Mouse (Mus musculus) c-Kit-positive CD71-negative TER-119-negative erythroid progenitor cells, embryonic 14.5 days (primary cell): Measurements from ENCODE around the gene Rell1.

Experiments
- DNase-seq: peaks from one replicate; pipeline ENCODE4 v3.0.0-alpha.2; 2013; ENCODE audit warnings: low read depth

Rell1 gene

DNA sequence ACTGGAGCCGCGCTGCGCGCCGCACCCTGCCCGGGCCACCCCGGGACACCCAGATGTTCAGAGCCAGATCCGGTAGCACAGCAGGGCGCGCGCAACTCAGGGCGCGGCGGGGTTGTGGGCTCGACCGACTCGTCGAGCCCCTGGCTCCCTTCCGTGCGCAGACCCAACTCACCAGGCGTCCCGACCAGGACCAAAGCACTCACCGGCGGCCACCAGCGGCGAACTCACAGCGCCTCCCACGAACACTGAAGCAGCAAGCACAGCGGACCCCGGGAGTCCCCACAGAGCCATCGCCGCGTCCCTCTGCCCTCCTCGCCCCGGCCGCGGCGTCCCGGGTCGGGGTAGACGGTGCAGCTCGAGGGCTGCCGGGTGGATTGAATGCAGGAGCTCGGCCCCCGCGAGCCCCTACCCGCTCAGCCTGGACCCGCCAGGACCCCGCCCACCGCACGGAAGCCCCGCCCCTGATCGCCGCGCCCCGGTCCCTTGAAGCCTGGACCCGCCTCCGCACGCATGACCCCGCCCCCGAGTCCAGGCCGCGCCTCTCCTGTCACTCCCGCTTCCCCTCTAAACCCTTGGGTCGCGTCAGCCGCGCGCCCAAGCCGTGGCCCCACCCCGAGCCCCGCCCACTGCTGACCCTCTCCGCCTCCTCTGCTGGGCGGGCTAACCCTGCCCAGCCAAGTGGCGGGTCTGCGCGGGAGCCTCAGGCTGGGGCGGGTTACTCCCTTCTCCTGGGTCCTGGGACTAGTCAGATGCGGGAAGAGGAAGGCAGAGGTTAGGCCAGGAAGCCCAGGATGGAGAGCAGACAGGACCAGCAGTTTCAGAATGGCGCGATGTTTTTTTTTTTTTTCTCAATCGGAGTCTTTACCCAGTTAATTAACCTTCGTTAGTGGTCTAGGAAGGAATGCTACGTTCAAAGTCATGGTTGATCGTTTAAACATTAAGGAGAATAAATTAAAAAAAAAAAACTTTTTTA, at the start of gene Rell1:
Rell1 (minus strand) TSS at position 455 of the 973 bp plus-strand sequence.
- peak; percentile 94 for DNase-seq

DNA sequence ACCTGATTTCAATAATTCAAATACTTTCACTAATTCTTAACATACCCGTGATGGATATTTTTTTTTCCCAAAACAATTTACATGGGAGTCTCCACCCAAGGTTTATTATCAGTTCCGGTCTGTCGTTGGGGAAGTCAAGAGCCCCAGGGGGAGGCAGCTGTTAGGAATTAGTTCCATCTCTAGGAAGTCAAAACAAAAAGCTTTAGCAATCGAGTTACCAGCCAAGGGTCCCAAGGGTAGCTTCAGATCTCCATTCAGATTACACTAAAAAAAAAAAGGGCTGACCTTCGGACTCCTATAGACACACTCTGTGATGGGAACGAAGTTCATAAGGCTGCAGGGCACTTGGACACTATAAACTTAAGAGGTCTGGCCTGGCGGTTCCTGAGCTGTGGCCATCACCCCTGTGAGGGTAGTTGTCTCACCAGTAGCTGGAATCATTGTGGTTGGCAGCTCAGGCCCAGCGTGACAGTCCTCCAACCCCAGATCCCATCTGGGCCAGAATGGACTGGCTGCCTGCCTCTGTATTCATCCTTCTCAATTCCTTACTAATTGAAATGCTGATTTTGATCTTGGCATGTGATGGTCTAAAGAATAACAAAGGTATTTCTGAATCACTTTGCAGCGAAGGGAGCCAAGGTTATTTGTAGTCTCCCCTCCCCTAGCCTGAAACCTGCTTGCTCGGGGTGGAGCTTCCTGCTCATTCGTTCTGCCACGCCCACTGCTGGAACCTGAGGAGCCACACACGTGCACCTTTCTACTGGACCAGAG, 44.1 kb upstream of the Rell1 start:
- no peak for DNase-seq

DNA sequence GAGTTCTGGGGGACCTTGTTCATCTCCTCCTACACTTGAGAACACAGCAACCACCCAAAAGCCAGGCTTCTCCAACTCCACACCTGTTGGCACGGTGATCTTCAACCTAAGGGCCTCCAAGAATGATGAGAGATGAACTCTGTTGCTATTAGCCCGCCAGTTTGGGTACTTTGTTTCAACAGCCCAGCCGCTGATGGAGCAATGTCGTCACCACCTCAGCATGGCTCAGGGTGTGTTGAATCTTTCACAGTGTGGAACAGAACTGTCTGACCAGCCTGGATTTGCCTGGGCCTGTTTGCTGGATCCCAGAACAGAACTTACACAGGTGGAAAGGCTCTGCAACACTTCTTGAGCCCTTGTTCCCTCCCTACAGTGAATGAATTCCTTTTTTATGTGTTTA, 37.9 kb upstream of the Rell1 start:
- no peak for DNase-seq

DNA sequence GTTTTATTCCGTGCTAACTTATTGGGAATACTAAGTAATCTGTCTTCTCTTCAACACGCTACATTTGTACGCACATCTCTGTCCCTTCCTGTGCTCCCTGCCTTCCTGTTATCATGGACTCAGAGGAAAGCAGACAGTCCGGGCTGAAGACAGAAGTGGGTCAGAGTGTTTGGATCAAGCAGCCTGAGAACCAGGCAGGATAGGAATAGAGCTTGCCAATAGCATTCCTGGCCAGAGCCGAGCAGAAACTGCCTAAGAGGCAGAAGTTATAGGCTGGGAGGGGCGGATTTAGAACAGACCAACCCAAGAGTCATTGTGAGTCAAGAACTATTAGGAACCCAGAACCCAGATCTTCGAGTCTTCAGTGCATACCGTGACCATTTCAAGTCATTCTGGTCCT, 34.6 kb upstream of the Rell1 start:
- DNase-seq = no peak

DNA sequence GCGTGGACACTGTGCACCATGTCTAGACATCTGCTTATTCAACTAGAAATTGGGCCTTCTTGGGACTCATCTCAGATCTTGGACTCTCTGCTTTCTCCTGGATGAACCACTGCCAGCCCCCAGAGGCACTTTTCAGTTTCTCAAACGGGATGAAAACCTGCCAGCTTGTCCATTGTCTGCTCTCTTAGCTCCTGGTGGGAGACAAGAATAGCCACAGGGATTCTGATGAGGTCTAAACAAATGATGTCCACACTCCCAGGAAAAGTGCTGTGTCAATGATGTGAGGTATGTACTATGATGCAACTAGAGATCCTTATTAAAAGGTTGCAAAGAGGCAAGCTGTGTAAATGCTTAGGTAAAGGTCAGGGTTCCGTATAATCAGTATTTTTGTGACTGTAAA, 25.2 kb upstream of the Rell1 start:
- DNase-seq = no peak

DNA sequence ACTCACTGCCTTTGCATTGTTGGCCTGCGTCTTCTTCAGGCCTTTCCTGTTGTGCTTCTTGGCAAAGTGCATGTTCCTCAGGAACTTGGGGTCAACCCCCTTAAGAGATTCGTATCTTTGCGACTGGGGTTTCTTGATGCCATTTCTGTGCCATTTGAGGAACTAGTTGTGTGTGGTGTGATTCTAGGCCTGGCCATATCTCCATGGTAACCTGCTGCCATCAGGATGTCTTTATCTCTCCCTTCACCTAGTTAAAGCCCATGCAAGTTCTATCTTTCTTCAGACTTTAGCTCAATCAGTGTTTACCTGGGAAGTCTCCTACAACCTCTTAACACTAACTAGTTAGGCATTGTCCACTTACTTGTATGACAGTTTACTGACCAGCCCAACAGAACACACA, 22.0 kb upstream of the Rell1 start:
- no peak for DNase-seq

DNA sequence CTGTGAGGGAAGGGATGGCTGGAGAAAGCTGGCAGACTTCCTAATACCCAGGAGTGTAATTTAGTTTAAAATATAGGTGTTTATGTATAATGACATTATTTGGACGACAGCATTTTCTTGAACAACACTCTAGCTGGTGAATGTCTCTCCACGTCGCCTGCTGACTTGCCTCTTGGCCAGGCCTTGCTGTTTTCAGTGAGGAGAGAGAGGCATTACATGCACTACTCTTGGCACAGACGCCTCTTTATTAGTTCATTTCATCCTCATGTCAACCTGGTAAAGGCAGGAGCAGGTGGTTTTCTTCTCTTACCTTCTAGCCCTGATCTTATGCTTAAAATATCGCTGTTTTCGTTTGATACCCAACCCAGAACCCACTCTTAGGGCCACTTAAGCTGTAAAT, 17.6 kb upstream of the Rell1 start:
- no peak for DNase-seq

DNA sequence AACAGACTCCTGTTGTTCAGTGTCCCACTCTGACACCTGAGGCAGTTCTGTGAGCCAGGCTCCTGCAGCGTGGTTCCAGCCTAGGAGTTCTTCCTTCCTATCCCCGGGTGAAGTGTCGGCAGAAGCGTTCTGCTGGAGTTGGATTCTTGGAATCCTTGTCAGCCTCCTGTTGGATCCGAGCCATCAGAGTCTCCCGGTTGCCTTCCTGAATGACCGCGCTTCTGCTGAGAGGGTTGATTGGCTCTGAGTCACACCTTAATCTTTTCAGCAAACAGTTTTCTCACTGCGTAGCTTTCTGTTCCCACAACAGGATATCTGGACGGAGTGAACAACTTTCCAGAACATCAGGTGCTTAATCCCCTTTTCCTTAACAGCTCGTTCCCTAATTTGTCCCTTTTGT, 13.6 kb upstream of the Rell1 start:
- no peak for DNase-seq

DNA sequence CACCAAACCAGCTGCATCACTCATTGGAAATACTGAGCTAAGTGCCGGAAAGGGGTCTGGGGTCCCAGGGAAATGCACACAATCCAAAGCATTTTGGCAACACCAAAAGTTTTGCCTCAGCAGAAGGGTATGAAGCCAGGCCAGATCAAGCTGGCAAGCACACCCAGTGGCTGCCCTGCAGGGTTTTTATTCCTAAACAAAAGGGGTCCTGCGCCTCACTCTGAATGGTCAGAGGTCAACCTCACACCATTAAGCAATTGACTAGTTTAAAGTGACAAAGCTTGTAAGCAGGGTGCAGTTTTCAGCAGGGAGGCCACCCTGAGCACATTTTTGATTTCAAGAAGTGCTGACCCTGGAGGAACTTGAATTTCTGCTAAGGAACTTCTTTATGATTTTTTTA, 2.3 kb upstream of the Rell1 start:
- DNase-seq = no peak

DNA sequence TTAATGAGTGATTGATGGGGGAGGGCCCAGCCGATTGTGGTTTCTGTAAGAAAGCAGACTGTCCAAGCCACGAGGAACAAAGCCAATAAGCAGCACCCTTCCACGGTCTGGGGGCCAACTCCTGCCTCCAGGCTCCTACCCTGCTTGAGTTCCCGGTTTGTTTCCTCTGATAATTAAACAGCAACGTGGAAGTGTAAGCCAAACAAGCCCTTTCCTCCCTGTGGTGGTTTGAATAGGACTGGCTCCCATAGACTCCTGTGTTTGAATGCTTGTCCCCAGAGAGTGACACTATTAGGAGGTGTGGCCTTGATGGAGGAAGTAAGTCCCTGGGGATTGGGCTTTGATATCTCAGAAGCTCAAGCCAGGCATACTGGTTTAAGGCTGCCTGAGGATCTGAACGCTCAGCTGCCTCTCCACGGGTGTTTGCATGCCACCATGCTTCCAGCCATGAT, 1.6 kb upstream of the Rell1 start:
- DNase-seq = no peak

DNA sequence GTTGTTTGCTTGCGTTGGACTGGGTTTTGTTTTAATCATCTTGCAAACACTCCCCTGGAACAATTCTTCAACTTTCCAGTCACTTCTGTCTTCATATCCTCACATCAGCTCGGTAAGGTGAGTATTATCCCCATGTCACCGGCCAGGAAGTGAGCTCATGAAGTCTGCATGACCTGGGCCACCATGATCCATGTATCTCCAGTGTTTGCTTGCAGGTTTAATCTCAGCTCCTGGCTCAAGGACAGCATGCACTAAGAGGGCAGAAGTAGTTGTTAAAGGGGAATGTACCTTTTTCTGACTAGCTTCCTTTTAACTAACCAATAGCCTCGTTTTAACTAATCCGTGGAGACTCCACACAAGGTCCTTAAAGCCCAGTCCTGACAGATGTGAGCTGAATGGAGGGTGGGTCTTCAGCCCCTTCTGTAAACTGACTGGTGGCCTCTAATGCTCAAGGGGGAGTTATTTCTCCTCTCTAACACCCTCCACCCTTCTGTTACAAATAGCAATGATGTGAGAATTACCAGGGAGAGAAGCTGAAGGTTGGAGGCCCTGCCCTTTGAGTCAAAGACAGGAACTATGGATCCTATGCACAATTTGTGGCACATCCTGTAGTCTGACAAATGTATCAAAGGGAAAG, 897 bp upstream of the Rell1 start:
- DNase-seq = no peak

DNA sequence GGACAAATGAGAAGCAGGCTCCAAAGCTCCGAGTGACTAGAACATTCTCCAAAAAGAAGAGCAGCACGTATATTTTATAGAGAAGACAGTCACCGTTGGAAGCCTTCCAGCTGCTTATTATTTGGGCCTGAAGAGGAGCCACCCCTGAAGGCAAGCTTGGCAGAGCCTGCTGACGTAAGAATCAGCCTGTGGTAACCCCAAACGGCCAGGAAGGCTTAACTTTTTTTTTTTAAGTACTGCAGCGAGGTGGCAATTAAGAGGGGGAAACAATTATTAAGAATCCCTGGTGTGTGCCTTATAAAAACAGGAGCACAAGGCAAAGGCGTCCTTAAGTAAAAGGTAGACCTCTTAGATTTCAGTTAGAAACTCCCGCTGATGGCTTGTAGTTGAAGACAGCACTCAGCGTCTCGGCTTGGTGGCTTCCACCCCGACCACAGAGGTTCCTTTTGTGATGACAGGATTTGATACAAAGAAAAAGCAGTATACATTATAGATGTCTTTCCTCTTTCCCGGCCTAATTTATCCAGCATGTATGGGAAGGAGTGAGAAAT, 1.0 kb downstream of the Rell1 start:
- DNase-seq = no peak

DNA sequence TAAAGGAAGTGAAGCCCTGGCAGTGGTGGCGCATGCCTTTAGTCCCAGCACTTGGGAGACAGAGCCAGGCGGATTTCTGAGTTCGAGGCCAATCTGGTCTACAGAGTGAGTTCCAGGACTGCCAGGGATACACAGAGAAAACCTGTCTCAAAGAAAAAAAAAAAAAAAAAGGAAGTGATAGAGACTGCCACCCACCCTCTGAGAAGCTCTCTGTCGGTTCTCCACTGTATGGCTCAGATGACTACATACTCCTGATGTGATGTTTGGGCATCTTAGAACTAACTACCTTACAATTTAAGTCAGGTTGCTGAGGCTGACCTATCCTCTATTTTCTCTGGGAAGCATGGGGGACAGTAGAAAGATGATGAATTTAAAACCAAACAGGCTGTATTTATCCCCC, 2.3 kb downstream of the Rell1 start:
- DNase-seq = no peak

DNA sequence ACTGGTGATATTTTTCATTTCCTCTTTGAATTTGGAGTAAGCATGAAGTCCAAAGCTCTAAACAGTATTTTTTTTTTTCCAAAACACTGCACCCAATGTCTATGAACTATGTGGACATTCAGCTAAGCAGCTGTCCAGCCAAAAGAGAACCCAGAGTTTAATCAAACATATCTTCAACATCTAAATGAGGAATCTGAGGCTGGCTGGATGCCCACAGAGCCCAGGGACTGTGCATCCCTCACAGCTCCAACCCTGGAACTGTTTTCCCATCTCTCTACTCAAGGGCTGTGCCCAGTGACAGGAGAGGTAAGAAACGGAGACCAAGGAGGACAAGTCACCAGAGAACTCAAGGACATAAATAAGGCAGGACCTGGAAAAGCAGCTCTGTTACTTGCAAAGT, 2.8 kb downstream of the Rell1 start:
- DNase-seq = no peak

DNA sequence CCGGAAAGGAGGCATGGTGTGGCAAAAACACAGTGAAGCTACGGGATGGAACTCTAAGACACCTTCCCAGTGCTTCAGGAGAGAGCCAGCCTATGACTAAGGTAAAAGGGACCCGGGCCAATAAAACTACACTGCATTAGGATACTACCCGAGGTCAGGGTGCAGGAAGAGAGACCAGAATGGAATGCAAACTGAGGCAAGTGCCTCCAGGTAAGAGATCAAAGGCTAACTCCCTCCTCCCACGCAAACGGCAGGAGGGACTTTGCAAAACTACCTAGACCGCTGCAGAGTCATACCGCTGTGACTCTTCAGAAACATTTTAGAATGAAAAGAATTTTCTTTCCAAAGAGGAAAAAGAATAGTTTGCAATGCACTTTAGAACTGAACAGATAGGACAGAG, 4.1 kb downstream of the Rell1 start:
- no peak for DNase-seq

DNA sequence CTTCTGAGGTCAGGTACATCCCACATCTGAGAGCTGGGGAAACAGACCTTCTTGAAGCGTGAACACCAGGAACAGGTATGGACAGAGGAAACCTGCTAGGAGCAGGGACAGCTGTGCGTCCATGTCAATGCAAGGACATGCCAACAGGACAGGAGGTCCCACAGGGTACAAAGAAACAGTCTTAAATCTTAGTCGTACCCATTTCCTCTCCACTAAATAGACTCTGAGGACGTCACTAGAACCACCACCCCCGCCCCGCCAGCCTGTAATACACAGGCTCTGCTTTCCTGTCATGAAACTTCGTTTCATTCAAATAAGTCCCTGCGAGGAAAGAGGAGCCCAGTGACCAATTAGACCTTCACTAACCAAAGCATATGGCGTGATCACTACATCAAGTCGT, 7.0 kb downstream of the Rell1 start:
- DNase-seq = no peak

DNA sequence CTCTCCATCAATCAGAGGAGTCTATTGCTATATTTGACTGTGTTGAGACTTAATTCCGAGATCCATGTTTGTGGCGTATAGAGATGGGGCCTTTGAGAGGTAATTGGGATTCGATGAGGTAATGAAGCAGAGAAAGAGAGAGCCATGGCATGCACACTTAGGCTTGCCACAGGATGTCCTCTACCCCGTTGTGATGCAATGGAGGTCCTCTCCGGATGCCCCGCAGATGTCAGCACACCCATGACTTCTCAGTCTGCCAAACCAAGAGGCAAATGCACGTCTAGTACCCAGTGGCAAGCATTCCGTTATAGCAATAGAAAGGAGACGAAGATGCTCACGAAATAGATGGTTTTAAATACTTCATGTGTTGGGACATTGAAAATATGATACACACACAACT, 8.1 kb downstream of the Rell1 start:
- DNase-seq = no peak

DNA sequence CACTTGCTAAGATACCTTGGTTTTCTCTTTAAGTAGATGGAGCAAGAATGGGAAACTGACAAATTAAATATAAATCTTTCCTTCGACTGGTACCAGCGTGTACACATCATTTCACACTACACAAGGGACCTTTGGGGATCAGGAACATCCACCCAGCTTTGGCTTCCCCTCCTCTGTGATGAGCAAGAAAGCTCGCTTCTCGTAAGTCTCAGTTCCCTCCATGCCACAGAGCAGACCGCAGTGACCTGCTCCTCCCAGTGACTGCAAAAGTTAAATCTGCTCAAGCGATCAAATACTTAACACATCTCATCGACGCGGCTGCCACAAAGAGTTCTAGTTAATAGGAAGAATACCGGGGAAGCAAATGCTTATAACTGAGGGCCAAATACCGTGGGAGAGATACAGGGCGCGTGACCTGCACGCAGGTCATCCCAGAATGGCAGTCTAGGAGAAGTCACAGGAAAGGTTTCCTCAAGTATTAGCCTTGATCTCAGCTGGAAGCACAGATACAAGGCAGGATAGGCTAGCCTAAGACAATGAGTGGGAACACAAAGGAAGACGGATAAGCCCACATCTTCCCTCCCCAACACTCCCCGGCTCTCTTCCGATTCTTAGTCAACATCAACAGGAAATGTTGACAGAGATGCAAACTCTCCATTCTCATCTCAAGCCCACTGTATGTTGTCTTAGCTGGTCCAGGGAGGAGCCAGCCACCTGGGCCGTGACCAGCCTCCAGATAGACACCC, 9.6 kb downstream of the Rell1 start:
- no peak for DNase-seq

DNA sequence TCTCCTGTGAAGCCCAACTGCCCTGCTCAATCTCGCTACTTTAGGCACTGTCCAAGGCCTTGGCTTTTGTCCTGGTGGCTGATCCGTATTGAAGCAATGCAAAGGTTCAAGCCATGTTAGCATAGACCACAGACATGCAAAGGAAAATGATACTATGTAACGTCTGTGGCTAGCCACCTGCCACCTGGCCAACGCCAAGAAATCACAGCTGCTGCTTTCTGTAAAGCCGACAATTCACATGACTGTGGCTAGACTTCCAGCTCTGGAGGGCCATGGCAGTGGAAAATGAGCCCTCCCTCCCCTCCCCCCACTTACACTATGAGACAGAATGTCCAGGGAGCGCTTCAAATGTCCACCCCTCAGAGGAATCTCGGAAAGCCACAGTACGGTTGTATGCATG, 11.1 kb downstream of the Rell1 start:
- DNase-seq = no peak

DNA sequence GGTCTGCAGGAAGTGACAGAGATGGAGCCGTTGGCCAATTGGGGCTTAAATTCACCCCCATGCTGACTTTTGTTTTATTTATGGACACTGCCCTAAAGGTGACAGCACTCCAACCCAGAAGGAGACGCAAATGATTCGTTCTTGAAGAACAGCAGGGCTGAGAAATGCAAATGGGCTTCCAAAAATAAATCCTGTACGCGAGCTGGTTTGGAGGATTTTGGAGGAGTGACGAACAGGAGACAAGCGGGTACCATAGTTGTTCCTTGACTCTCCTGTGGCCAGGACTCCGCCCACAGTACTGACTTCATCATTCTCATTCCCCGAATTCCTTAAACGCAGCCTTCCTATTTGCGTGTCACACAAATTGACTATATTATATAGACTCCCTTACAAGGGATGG, 12.3 kb downstream of the Rell1 start:
- DNase-seq = no peak

DNA sequence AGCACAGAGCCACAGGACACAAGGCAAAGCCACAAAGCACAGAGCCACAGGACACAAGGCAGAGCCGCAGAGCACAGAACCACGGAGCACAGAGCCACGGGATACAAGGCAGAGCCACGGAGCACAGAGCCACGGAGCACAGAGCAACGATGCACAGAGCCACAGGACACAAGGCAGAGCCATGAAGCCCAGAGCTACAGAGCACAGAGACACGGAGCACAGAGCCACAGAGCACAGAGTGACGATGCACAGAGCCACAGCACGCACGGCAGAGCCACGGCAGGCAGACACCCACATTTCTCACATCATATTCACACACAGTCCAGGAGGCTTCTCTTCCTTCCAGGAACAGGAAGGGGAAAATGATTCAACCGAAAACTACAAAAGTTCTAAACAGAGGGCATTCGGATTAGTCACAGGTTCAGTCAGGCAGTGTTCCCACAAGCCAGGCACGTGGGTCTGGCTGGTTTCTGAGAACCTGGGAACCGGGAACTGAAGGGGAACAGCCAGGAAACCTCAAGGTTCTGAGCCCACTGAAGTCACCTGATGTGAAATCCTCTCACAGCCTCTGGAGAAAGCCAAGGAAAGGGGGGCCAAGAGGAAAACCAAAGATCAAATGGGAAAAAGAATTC, 15.2 kb downstream of the Rell1 start:
- DNase-seq = no peak
